Mouse (Mus musculus): ENCODE measurements around the gene Bmp8b.
"Not testable (repeated sequence)": the region's sequence is repeated elsewhere in the genome, so short reads cannot be mapped to it uniquely, and the experiment has no call there.

Gene Bmp8b

DNA sequence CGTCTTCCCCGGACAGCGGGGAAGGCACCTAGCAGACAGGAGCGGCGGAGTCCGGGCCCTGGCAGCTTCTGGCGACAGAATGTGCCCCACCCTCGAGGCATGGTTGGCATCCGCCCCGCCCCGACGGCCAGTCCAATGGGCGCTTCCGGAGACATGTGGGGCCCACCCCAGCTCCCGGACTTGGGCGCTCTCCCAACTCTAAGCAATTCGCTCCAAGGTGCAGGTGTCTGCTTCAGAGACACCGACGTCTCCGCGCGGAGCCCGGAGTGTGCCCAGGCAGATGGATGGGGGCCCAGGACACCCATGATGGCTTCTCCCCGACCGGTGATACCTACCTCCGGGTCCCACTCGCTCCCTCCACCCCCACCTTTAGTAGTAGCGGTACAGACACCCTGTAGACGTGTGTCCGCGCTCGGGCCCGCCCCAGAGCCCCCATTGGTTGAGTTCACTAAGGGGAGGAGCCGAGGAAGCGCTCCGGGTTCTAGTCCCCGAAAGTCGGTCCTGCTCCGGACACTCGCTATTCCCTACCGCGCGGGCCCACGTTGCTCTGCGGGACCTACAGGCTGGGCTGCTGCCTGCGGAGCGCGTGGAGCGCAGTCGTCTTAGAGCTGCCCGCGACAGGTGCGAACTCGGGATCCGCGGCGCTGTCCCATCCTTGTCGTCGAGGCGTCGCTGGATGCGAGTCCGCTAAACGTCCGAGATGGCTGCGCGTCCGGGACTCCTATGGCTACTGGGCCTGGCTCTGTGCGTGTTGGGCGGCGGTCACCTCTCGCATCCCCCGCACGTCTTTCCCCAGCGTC, at the start of gene Bmp8b:
Bmp8b (plus strand) TSS at position 515 of the 800 bp plus-strand sequence.
- DNase-seq = no peak

DNA sequence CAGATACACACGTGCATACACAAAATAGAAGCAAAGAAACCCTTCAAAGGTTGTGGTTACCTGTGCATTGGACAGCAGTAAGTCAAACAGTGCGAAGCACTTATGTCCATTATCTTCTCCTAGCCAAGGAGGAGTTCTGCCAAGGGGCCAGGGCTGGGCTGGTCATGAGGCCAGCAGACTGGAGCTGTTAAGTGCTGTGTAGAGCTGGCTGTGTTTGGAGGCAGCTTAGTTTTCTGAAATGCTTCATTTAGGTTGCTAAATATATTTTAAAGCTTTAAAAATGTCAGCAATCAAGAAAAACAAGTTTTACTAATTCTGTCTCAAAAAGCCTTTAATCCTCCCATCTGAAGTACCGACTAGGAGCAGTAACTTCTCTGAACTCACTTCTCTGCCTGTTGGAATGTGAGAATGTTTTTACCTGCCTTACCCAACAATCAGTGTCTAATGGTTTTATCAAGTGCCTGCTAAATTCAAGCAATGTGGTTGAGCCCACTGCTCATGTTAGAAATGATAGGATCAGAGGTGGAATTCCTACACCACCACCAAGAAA, 48.3 kb upstream of the Bmp8b start:
- no peak for DNase-seq

DNA sequence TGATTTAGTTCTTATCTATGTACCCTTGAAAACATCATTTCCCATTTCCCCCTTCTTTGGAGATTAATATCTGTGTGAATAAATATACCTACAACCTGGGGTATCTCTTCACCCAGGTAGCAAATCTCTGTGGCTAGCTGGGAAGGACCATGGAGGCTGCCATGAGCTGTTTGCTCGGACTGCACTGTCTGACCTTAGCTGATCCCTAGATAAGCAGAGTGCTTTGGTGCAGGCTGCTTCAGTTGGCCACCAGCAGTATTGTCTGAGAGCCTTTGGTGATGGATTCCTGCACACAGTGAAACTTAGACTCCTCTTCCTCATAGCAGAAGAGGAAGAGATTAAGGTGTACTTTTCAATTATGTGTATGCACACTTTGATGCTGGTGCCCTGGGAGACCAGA, 47.0 kb upstream of the Bmp8b start:
- no peak for DNase-seq

DNA sequence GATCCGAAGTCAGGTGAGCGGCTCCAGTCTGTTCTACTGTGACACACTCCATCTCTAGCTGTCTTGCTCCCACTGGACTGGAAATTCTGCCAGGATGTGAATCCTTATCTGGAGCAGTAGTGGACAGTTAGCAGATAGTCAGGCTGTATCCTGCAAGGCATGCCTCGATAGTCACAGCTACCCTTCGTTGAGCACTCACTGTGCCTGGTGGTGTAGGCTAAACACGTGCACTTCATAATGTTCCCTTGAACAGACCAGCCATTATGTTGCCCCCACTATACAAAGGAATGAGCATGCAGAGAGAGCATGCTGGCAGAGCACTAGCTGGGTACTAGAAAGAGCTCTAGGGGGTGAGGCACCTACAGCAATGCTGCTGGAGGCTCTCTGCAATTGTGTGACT, 43.2 kb upstream of the Bmp8b start:
- no peak for DNase-seq

DNA sequence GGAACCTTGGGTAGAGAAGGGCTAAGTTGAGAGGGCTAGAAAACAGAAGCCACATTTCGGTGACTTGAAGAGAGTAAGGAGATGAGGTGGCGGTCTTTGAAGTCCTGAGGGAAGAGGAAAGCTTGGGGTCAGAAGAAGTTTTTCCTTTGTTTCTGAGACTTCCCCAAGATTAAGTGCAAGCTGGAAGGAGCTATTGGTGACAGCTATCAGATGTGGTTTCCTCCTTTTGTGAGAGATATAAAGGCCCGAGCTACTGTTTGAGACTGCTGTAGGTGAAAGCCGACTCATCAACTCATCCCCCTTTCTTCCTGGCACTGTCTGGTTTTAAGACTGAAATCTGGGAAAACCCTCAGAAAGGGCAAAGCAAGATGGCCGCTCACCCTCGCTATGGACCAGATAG, 36.3 kb upstream of the Bmp8b start:
- no peak for DNase-seq

DNA sequence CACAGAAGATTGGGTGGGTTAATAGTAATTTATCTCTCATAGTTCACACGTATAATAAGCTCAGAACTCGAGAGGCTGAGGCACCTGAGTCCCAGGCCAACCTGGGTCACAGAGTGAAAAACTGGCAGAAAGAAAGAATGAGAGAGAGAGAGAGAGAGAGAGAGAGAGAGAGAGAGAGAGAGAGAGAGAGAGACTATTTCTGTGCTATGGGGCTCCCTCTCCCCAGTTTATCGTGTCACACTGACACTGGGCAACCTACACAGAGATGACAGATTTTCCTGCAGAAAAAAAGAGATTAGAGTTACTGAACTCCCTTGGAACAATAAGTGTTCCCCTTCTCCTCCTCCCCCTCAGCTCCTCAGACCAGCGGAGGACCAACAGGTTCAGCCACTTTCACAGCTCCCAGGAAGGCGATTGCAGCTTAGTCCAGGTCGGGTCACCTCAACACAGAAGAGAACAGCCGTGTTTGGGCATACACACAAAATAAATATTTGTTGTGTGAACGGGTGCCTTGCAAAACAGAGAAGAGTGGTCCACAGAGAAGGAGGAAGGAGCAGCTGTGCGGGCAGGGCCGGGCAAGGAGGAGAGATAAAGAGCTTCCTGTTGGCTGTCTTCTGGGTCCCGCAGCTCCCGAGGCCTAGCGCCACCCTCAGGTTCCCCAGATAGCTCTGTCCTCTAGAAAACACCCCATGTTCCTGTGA, 33.5 kb upstream of the Bmp8b start:
- peak; percentile 11 to 32 for DNase-seq

DNA sequence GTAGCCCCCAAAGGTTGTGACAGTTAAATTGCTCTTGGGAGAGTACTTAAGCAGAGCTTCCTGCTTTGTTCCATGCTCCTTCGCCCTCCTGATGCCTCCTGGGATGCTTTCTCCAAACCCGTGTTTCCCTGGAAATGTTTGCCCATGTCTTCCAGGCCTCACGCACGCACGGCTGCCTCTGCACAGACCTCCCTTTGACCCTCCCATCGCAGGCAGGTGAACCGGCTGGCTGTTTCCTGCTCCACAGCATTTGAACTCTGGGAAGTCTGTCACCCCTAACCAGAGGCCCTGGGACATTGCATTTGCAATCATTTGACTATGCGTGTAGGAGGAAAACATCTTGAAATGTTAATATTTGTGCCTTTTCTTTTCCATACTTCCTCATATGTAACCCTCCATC, 28.0 kb upstream of the Bmp8b start:
- DNase-seq = no peak

DNA sequence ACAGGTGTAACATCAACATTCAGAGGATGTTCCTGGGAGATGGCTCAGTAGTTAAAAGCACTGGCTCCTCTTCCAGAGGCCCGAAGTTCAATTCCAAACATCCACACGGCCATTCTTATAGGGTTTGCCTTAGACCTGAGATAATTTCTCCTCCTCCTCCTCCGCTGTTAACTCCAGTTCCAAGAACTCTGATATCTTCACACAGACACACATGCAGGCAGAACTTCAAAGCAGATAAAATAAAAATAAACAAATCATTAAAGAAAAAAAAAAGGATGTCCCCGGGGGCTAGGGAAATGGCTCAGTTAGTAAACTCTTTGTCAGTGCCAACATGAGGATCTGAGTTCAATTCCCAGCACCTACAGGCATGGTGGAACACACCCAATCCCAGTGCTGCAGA, 26.7 kb upstream of the Bmp8b start:
- no peak for DNase-seq

DNA sequence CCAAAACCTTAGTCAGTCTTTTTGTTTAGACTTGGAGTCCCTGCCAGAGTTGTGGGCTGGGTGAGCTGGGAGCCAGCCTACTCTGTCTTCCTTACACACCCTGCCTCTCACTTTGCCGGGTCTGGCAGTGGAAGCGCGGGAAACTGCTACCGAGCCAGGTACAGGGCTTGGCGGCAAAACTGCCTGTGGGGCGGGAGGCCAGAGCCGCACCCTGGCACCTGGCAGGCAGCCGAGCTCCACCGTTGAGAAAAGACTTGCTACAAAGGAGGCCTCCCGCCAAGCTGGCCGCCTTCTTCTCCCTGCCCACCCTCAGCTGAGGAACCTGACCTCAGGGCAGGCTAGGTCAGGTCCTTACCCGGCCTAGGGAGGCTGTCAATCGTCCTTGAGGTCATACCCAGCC, 24.2 kb upstream of the Bmp8b start:
- DNase-seq = no peak

DNA sequence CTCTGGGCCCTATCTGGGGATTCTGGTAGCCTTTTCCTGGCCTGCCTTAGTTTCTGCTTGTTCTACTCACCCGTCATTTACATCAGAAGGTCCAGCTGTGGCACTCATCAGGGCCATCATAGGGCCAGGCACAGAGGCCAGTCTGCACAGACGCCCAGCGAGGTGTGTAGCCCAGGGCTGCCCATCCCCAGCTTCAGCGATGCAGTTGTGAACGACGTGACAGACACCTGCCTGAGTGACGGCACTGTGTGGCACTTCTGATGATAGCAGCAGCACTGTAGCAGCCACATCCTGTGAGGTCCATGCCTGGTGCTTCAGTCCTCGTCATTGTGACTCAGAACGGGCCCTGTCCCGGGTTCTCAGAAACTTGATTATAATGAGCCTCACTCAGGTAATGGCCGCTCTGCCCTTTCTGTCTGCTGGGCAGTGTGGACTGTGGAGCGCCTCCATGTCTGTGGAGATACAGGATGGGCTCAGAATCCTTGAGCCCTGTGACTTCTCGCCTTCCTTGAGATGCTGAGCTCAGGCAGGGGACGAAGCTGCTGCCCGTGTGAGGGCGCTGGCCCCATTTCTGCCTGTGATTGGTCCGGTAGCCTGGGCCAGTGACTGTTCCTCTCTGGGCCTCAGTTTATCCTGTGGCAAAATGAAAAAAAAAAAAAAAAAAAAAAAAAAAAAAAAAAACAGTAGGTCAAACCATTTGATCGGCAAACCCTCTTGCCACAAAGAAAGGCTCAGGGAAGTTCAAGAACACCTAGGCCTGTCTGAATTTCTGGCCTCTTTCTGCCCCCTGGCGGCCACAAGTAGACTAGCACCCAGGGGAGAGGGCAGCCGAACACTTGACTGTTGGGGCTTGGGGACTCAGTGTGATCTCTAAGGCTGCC, 22.4 kb upstream of the Bmp8b start:
- peak in 1 of 2 experiments; percentile 45 for DNase-seq

DNA sequence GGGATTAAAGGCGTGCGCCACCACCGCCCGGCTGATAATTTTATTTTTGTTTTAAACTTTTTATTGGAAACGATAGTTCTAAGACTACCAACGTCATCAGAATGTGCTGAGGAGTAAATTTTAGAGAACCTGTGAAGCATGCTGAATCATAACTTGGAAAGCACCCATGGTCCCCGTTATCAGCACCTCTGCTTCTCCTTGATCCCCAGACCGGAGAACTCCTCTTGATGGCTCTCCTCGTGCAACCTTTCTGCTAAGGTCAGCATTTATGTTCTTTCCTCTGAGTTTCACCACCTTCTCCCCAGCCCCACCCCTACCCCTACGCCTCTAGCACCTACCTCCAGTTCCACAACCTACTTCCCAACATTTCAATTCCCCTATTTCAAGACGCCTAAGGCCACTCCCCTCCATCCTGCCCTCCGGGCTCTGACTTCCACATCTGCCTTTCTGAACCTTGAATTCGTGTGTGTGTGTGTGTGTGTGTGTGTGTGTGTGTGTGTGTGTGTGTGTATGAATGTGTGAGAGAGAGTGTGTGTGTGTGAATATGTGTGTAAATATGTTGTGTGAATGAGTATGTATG, 21.6 kb upstream of the Bmp8b start:
- DNase-seq = no peak

DNA sequence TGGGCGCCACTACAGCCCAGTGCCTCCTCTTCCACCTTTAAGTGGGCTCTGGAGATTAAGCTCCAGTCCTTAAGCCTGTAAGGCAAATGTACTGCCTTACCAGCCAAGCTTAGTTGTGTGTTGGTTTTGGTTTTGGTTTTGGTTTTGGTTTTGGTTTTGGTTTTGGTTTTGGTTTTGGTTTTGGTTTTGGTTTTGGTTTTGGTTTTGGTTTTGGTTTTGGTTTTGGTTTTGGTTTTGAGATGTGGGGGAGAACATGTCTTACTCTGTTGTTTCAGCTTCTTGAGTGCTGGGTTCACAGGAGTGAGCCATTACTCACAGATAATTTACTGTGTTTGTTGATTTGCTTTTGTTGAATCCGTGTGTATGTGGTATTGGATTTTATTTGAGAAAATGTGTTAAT, 19.7 kb upstream of the Bmp8b start:
- no peak for DNase-seq

DNA sequence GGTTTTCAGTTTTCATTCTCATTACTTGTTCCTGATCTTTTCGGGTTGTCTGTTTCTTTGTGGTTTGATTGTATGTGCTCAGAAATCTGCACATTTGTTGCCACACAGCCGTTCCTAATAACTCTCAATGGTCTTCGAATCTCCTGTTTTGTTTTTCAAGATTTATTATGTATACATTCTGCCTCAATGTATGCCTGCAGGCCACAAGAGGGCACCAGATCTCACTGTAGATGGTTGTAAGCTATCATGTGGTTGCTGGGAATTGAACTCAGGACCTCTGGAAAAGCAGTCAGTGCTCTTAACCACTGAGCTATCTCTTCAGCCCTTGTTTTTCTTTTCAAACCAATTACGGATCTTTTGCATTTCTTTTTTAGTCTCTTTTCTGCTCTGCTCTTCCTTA, 18.6 kb upstream of the Bmp8b start:
- no peak for DNase-seq

DNA sequence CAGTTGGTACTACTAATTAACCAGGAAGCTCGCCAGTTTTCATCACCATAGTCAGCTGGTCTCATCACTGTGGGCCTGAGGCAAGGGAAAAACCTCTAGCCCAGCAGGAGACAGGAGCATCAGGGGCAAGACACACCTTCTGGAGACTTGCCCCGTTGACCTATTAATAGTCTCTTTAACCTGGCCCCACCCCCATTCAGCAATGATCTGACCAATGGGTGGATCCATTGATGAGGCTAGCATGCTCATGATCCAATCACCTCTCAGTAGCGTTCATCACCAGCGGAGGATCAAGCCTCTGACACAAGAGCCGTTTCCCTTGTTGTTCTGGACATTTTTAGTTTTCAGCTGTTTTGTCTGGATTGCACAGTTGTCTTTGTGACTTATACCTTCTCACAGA, 12.3 kb upstream of the Bmp8b start:
- no peak for DNase-seq

DNA sequence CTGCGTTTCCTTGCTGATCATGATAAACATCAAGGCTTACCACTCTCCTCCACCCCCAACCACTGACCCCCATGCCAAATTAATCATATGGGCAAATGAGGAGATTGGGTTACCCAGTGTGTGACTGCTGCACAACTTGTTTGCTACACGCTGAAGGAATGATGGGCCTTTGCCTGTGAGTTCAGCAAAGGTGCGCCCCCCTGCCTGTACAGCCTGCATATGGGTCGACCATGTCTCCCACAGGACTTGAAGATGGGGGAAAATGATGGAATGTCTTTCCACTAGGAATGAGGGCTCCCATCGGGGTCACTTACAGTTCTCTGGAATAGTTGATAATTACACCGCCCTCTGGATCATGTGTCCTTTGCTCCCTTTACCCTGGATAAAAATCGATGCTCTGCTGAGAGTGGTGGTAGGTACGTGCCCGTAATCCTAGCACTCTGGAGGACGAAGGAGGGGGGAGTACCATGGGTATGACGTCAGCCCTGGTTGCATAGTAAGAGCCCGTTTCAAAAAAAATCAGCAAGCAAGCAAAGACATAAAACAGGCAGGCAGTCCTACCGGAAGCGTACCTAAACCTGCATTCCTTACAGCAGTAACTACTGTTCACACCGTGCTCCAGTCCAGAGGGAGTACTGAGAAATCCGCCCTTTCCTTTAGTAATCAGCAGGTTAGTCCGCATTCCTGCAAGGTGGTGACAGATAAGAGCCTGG, 11.7 kb upstream of the Bmp8b start:
- DNase-seq = no peak

DNA sequence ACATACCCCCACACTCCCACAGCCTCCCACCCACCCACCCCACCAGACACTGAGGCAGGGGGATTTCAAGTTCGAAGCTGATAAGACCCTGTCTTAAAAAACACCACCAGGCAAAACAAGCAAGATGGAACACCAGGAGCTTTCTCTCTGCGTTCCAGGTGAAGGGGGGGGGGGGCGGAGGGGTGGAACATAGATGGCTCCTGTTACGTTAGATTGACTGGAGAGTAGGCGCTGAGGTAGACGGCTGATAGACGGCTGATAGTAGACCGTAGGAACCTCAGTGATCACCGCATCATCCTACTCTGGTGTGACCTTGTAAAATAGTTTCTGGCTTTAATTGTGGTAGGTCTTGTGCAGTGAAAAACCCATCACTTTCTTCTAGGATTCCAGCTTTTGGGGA, 11.1 kb upstream of the Bmp8b start:
- no peak for DNase-seq

DNA sequence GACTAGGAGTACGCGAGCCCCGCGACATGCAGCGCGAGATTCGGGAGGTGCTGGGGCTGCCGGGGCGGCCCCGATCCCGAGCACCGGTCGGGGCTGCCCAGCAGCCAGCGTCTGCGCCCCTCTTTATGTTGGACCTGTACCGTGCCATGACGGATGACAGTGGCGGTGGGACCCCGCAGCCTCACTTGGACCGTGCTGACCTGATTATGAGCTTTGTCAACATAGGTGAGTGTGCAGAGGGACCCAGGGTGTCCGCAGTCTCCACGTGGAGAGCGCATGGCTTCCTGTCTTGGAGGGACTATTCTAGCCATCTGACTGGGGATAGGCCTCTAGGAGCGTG, 456 bp downstream of the Bmp8b start:
- no peak for DNase-seq

DNA sequence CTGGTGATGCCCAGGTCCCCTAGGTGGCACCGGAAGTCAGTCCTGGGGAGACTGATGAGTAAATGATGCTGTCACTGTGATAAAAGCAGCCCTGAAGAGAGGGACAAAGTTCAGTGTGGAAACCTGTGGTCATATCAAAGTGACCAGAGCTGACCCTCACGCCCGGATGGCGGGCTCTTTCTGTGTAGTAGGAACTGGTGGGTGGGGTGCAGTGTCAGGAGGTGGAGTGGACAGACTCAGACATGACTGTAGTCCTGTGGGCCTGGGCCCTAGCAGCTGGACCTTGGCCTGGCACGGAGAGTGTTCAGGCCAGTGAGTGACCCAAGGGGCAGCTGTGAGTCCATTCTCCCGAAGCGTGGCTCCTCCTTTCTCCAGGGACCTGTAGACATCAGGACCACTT, 964 bp downstream of the Bmp8b start:
- DNase-seq = not testable (repeated sequence)

DNA sequence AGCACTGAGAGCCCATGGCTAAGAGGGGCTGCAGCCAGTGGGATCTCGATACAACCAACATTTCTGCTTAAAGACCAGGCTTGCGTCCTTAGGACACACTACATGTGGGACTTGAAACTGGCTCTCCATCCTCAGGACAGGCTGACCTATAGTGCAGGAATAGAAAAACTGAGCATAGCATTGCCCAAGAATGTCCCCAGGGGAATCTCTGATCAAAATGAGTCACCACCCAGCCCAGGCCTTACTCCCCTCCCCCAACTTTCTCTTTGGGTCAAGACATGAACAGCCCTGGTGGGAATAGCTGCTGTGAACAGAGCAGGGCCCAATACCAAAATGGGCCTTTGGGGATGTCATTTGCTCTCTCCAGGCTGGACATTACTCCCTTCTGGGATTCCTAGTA, 1.9 kb downstream of the Bmp8b start:
- DNase-seq = no peak

DNA sequence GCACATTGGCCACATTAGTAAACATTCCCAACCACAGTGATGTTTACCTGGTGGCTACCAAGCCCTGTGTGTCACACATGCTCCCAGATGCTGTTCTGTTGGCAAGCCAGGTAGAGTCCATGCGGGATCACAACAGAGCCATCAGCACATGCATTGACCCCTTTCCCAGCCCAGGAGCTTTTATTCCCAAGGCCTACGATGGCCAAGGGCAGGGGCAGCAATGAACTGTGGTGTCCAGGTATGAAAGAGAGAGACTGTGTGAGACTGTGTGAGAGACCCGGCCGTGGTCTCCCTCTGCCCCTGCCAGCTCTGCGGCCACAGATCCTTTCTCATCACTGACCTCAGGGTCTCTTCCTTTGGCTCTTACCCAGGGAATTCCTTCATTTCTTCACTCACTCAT, 3.1 kb downstream of the Bmp8b start:
- no peak for DNase-seq

DNA sequence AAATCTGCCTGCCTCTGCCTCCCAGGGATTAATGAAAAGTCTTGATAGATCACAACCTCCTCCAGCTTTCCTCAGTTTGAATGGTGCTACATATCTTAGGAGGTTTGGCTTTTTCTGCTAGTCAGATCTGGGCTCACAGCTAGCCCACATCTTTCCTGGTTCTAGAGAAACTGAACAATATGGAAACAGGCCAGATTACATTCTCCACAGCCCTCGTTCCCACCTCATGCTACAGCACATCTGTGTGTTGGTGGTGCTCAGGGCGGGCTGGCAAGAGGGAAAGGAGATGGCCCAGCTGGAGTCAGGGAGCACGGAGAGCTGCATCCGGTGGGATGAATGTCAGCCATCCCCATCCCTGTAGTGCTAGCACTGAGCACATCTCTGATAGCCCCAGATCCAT, 5.8 kb downstream of the Bmp8b start:
- no peak for DNase-seq

DNA sequence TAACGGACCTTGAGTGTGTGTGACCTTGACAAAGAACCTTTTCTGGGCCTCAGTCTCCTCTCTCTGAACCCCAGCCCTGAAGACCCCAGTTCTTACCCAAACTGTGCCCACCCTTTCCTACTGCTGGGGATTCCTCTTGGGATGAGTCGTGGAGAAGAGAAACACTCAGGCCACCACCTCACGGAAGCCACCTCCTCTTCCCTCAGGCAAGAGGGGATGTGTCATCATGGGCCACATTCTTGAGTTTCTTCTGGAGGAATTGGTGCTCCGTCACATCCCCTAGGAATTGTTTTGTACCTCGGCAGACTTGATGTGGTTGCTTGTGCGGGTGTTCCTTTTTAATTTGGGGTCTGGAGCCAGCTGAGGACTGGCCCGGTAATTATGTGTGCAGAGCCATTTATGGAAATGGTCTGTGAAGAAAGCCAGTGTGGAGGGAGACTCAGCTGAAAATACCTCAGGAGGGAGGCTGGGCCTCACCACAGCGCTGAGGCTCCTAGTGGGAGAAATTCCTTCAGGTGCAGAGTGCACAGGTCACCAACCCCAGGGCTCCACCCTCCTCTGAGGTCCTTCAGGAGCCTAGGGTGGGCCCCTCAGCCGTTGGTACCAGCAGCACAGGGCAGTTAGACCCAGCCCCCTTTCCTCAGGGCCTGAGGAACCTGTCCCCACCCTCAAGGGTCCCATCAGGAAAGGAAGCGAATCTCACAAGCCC, 6.5 kb downstream of the Bmp8b start:
- not testable (repeated sequence) for DNase-seq

Data from thymus, adult 18-20 months (tissue).